Mouse (Mus musculus) stomach, embryonic 16.5 days (tissue): ENCODE data around the gene Cpox. TPM values are rescaled to one million over a fixed set of nuclear protein-coding genes. Genes with fewer than 3 reads are reported as not detected.

Source experiments
- ATAC-seq: fragments of 200-750 bp; cut with Nextera tagmentation; 2 replicates; pipeline ENCODE4 v1.8.0; 2017; ENCODE audit warnings: moderate number of reproducible peaks, moderate TSS enrichment; ENCODE audit not compliant: insufficient read depth, low FRiP score
- H3K27ac ChIP-seq: fragments of 300-500 bp; sonication (generic); 2 replicates; pipeline ENCODE4 v1.5.1; 2014; ENCODE audit warnings: low read length
- H3K27me3 ChIP-seq: fragments of 300-500 bp; sonication (generic); 2 replicates; pipeline ENCODE4 v1.6.1; 2014; ENCODE audit warnings: low read length, control low read depth, mixed read lengths; ENCODE audit not compliant: control insufficient read depth, insufficient read depth
- H3K36me3 ChIP-seq: fragments of 300-500 bp; sonication (generic); 2 replicates; pipeline ENCODE4 v1.6.1; 2014; ENCODE audit warnings: low read length; ENCODE audit not compliant: control insufficient read depth, insufficient read depth
- H3K4me1 ChIP-seq: fragments of 300-500 bp; sonication (generic); 2 replicates; pipeline ENCODE4 v1.6.1; 2014; ENCODE audit warnings: low read length, control low read depth, mixed read lengths; ENCODE audit not compliant: control insufficient read depth, insufficient read depth
- H3K4me2 ChIP-seq: fragments of 300-500 bp; sonication (generic); 2 replicates; pipeline ENCODE4 v1.6.1; 2014; ENCODE audit warnings: low read depth, low read length, mixed read lengths
- H3K4me3 ChIP-seq: fragments of 300-500 bp; sonication (generic); replicated peaks from 2 replicates; pipeline ENCODE4 v1.5.1; 2014; ENCODE audit warnings: mild to moderate bottlenecking, low read length
- H3K9ac ChIP-seq: fragments of 300-500 bp; sonication (generic); 2 replicates; pipeline ENCODE4 v1.6.1; 2014; ENCODE audit warnings: low read length
- H3K9me3 ChIP-seq: fragments of 300-500 bp; sonication (generic); replicated peaks from 2 replicates; pipeline ENCODE4 v1.6.1; 2016; ENCODE audit warnings: low read length, control low read depth; ENCODE audit not compliant: control insufficient read depth
- WGBS: fragments of 180-500 bp; shearing (Covaris S2); extraction: QIAGEN DNeasy Blood & Tissue Kit; methylation state at CpG from one replicate; pipeline ENCODE4 v1.1.7; 2014; 5-methylcytosine and 5-hydroxymethylcytosine counted together
- microRNA-seq: library from miRNA; unstranded; fragments of <30 nt; microRNA quantifications from one replicate; pipeline ENCODE4, GENCODE M21; 2016
- polyA plus RNA-seq: library from polyadenylated mRNA; unstranded; fragments of >200 nt; fragmentation: Nextera tagmentation; extraction: Ambion mirVana; gene quantifications from 2 replicates; pipeline ENCODE4 v1.2.1, GENCODE M21; 2015

Gene Cpox
- polyA plus RNA-seq, 1 experiment from 2014 or later = 40.4 TPM

- Histone ChIP-seq H3K36me3 (no peaks in the 10 kb centered on the region), H3K4me3 (no peak overlapping the region), H3K27me3 (no peaks in the 10 kb centered on the region), H3K27ac (no peak overlapping the region), H3K9me3 (no peaks in the 10 kb centered on the region), H3K9ac (no peak overlapping the region), H3K4me2 (no peak overlapping the region), H3K4me1 (no peaks in the 10 kb centered on the region)
- WGBS = 94% methylated on average over 5 of the region's 5 CpGs
- no peak for ATAC-seq
These were observed 70.7 kb downstream of the Cpox start for GRCm38 (mm10) chr16:58740751-58741150.

GRCm38 (mm10) chr16:58746715-58747114 lies 76.6 kb downstream of the Cpox start:
- no peaks in the 10 kb centered on the region for H3K27me3 ChIP-seq
- H3K36me3 ChIP-seq = no peaks in the 10 kb centered on the region
- ATAC-seq = no peak
- no peak overlapping the region for H3K4me2 ChIP-seq
- 70% methylated on average over 4 of the region's 4 CpGs for WGBS
- H3K9me3 ChIP-seq = no peaks in the 10 kb centered on the region
- H3K9ac ChIP-seq = no peak overlapping the region
- H3K4me3 ChIP-seq = no peak overlapping the region
- H3K4me1 ChIP-seq = no peaks in the 10 kb centered on the region
- no peak overlapping the region for H3K27ac ChIP-seq

GRCm38 (mm10) chr16:58751314-58751713 lies 81.2 kb downstream of the Cpox start:
- Histone ChIP-seq H3K4me3 (no peak overlapping the region), H3K9ac (no peak overlapping the region), H3K9me3 (no peaks in the 10 kb centered on the region), H3K27me3 (no peaks in the 10 kb centered on the region), H3K4me1 (no peaks in the 10 kb centered on the region), H3K27ac (no peak overlapping the region), H3K4me2 (no peak overlapping the region), H3K36me3 (no peaks in the 10 kb centered on the region)
- no peak; the same call in 1 of the 2 replicates for ATAC-seq
- WGBS = 37% methylated on average over 1 of the region's 1 CpGs

- Histone ChIP-seq H3K4me1 (no peaks in the 10 kb centered on the region), H3K9ac (no peak overlapping the region), H3K9me3 (no peaks in the 10 kb centered on the region), H3K27ac (no peak overlapping the region), H3K4me2 (no peak overlapping the region), H3K36me3 (no peaks in the 10 kb centered on the region), H3K4me3 (no peak overlapping the region), H3K27me3 (no peaks in the 10 kb centered on the region)
- no peak for ATAC-seq
These were observed 86.1 kb downstream of the Cpox start for GRCm38 (mm10) chr16:58756191-58756590.

- H3K4me2 ChIP-seq = no peak within 1 kb of the TSS
- ATAC-seq = no peak
- H3K9ac ChIP-seq = no peak within 1 kb of the TSS
- no peaks in the 10 kb centered on the region for H3K36me3 ChIP-seq
- no peak within 1 kb of the TSS for H3K4me3 ChIP-seq
- no peaks in the 10 kb centered on the region for H3K9me3 ChIP-seq
- no peak within 1 kb of the TSS for H3K27ac ChIP-seq
- H3K4me1 ChIP-seq = no peaks in the 10 kb centered on the region
- H3K27me3 ChIP-seq = no peaks in the 10 kb centered on the region
- WGBS = 81% methylated on average over 1 of the region's 1 CpGs
These were observed 93.0 kb downstream of the Cpox start, which contains the start of gene Olfr172 for GRCm38 (mm10) chr16:58763076-58763475. Gene Olfr172 (minus strand): TSS chr16:58763176.

Small RNA genes lying within 50 kb of the gene (microRNA-seq; reads per million reads assigned to microRNA genes)
- gene Gm27564 = not detected

Other genes with a start within 250 kb of the Cpox start
- gene St3gal6, start 146.0 kb upstream of the Cpox start, polyA plus RNA-seq = 11.7 and 14.7 TPM in 2 replicates
- not detected in 2 replicates for gene Gm813, start 53.3 kb upstream of the Cpox start, polyA plus RNA-seq
- not detected in 2 replicates for gene E330017A01Rik, start 31.6 kb upstream of the Cpox start, polyA plus RNA-seq
- gene Gpr15, start 48.8 kb downstream of the Cpox start, polyA plus RNA-seq = 0.14 TPM in 1 of 2 replicates, not detected in the other
- 125 and 138 TPM in 2 replicates for gene Cldnd1, start 57.6 kb downstream of the Cpox start, polyA plus RNA-seq
- not detected in 2 replicates for gene Olfr172, start 92.9 kb downstream of the Cpox start, polyA plus RNA-seq
- gene Olfr173, start 130.0 kb downstream of the Cpox start, polyA plus RNA-seq = not detected in 2 replicates
- not detected in 2 replicates for gene Olfr175-ps1, start 156.5 kb downstream of the Cpox start, polyA plus RNA-seq
- not detected in 2 replicates for gene Olfr177, start 204.5 kb downstream of the Cpox start, polyA plus RNA-seq
- not detected in 2 replicates for gene Olfr178, start 221.8 kb downstream of the Cpox start, polyA plus RNA-seq